Mouse (Mus musculus) 416B (cell line): Measurements from ENCODE around the gene Uimc1.

ENCODE experiments used
- DNase-seq: peaks from one replicate; pipeline ENCODE4 v3.0.0; 2011; ENCODE audit warnings: low read depth

Gene Uimc1

GRCm38 (mm10) chr13:54994576-54994975, 105.5 kb downstream of the Uimc1 start:
- no peak for DNase-seq

DNA sequence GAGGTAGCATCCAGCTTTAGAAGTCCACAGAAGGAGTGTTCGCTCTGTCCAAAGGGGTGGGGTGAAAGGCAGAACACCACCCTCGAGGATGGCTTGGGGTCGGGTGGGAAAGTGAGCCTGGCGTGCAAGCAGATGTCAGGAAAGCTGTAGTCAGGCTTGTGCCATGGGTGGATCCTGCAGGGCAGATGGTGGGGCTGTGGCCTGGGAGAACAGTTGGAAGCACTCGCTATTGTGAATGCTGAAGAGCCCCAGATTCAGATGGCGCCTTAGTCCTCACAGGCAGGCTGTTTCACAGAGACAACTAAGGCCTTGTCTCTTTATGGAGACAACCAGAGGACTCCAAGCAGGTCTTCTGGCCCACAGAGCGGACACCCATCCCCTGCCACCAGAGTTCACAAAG, 107.9 kb downstream of the Uimc1 start:
- DNase-seq, result no peak

DNA sequence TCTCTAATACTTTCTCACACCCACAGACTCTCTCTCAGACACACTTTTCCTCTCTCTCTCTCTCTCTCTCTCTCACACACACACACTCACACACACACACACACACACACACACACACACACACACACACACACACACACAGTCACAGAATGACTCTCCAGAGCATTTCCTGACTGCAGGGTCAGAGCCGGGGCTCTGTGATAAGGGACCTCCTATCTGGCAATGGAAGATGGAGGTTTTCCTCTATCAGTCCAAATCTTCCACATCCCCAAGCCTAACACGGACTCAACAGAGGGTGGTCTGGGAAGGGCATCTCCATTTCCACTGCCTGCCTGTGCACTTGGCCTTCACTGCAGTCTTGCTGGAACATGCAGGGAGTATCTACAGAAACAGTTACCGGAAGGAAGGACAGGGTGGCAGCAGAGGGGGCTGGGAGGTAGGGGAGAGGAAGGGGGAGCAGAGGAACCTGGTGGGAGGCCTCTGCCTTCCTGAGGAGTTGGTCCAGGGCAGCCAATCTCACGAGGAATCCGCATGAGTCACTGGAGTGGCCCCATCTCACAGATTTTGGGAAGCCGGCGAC, 111.8 kb downstream of the Uimc1 start:
- peak; percentile 93 for DNase-seq

DNA sequence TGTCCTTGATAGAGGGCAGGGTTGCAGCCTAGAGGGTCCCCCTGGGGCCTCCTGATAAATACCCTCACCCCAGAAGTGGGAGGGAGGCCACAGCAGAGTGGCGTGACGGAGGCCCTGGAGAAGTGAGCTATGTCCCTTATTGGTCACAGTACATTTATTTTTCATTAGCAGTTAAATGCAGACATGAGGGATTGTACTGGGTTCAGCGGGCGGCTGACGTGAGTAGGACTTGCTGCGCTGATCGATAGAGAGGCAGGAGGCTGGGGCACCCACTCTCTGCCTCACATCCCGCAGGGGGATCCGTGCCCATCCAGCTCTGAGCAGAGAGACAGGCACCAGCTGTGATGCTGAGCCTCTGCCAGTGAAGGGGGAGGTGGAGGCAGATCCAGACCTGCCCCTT, 112.7 kb downstream of the Uimc1 start:
- DNase-seq, result no peak

GRCm38 (mm10) chr13:54983614-54984013, 116.5 kb downstream of the Uimc1 start:
- no peak for DNase-seq

DNA sequence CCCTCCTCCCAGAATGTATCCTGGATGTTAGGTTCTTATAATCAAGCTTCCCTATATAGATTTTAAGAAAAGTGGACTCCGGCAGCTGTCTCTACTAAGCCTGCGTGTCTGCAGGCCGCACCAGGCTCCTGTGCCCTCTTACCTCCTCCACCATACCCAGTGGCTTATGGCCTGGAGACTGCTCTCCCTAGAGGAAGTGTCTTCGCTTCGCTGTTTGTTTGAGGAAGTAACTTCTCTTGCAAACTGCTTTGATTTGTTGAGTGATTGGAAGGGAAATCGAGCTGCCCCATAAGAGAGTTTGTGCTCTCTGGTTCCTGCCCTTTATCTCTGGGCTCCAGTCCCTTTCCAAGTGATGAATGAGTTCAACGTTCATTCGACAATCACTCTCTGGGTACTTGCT, 117.1 kb downstream of the Uimc1 start:
- DNase-seq, result peak; percentile 31

DNA sequence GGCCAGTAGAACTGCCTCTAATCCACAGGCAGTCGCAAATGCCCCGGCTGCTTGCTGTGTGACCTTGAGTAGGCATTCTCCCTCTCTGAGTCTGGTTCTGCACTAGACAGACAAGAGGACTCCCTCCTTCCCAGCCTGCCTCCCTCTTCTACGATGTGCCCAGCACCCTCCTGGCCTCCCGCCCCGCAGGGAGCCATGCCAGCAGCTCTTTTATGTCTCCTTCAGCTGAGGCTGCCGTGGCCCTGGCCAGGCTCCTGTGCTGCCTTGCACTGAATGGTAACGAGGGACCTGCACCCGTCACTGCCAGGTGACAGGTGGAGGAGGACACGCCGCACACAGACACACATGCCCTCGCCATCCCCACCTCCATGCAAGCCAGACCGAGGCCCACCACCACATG, 119.1 kb downstream of the Uimc1 start:
- no peak for DNase-seq

DNA sequence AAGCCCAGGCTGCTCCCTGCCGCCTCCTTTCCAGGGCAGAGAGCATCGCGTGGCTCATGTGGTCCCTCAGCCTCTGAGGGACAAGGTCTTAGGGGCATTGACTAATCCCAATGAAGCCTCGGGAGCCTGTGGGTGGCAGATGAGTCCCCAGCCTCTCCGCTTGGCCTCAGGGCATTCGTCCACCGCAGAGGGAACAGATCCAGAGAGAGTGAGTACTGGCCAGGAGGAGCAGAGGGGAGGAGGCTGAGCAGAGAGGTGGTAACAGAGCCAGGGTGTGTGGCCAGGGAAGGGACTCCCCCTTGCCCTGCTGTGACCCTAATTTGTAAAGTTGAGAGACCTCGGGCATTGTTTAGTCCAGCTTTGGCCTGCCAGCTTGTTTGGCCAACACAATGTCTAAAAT, 121.3 kb downstream of the Uimc1 start:
- no peak for DNase-seq
